Mouse (Mus musculus): ENCODE measurements around the gene Eif4h.

- TF ChIP-seq CTCF (IDR thresholded peaks at IDR 0.05; ENCODE audit: borderline replicate concordance, extremely low read depth, insufficient read depth, insufficient read length) (peak; percentile 55; the same call in 1 of the 2 replicates), POLR2A (IDR thresholded peaks at IDR 0.05; ENCODE audit: borderline replicate concordance, extremely low read depth, insufficient read depth, insufficient read length, poor library complexity, severe bottlenecking) (no peak)
These were observed 11.6 kb upstream of the Eif4h start for GRCm38 (mm10) chr5:134650926-134651325.
